8 mouse cellular contexts compared by ENCODE assay signal in the genomic region with DNA sequence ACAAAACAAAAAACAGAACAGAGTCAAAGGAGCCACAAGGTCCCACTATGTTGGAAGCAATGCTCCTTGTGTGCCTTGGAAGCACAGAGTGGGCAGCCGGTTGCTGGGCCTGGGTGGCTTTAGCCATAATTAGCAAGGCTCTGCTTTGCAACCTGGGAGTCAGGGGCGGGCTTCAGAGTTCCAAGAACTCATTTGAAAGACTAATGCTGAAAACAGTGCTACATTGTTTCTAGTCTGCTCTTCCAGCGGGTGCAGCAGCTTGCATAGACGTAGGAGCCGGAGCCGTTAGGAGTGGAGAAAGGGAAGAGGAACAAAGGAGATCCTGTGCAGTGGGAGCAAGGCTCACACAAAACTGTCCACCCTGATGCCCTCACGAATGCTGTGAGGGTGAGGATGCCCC. TPM values are rescaled to one million over a fixed set of nuclear protein-coding genes. Genes with fewer than 3 reads are reported as not detected.
A peak's percentile ranks its signal among the peaks of the same experiment; 100 is the strongest.
DNase-seq lines count a peak whose midpoint lies in the region; ATAC-seq and TF ChIP-seq lines count a peak whose summit lies in the region.

No protein-coding gene starts in this region.

- H3K9me3 ChIP-seq in heart, embryonic 14.5 days (ENCODE audit: control insufficient read depth, low read length) = peaks cover 4% of the 10 kb centered on the region; the same call in 1 of the 2 replicates
- no peaks in the 10 kb centered on the region for H3K9me3 ChIP-seq in ES-E14 (ENCODE audit: control insufficient read depth, insufficient read depth, low read depth, low read length)
- H3K9me3 ChIP-seq in forebrain, embryonic 13.5 days (replicated peaks) = no peaks in the 10 kb centered on the region
- H3K9me3 ChIP-seq in midbrain, embryonic 12.5 days = no peaks in the 10 kb centered on the region

- no peak for DNase-seq in heart, postnatal 10 days
- DNase-seq in ES-E14 (ENCODE audit: low read depth, low spot score) = no peak
- no peak for DNase-seq in adrenal gland, adult 18-20 months (ENCODE audit: low spot score in 2 of 2)
- DNase-seq in spleen, postnatal 4 days (ENCODE audit: low spot score in 2 of 2) = no peak
- DNase-seq in gastrocnemius, adult 18-20 months (ENCODE audit: low spot score) = no peak

- no peak overlapping the region for H3K9ac ChIP-seq in heart, embryonic 14.5 days (ENCODE audit: low read length)
- H3K9ac ChIP-seq in ES-E14 (ENCODE audit: insufficient read depth, low read depth, low read length, poor library complexity, severe bottlenecking) = peak overlapping the region; percentile 21; the same call in 1 of the 2 replicates
- no peak overlapping the region for H3K9ac ChIP-seq in forebrain, embryonic 13.5 days
- no peak overlapping the region for H3K9ac ChIP-seq in midbrain, embryonic 12.5 days (replicated peaks)

- peaks cover 17% of the 10 kb centered on the region in 2 experiments for H3K4me1 ChIP-seq in heart, embryonic 14.5 days (ENCODE audit: control insufficient read depth in 2 of 2, insufficient read depth in 2 of 2, low read length in 2 of 2)
- H3K4me1 ChIP-seq in ES-E14 (ENCODE audit: control insufficient read depth in 2 of 2, insufficient read depth in 2 of 2, low read length in 2 of 2, poor library complexity in 1 of 2) = peaks cover 7 to 18% of the 10 kb centered on the region in 2 experiments
- H3K4me1 ChIP-seq in forebrain, embryonic 13.5 days = peaks cover 13% of the 10 kb centered on the region
- peaks cover 13% of the 10 kb centered on the region; the same call in 1 of the 2 replicates for H3K4me1 ChIP-seq in midbrain, embryonic 12.5 days

- in situ Hi-C loops in ES-E14 (cut with MboI; ENCODE audit: low sequenced_read_pairs in 2 of 2, unreplicated experiment in 2 of 2) = no loop called here

- H3K27ac ChIP-seq in heart, embryonic 14.5 days (replicated peaks in 1 of 2; ENCODE audit: control insufficient read depth in 1 of 2, insufficient read depth in 1 of 2, low read depth in 2 of 2, low read length in 2 of 2) = peak overlapping the region; percentile 74 to 80; a peak in 3 of 4 replicates
- H3K27ac ChIP-seq in ES-E14 (ENCODE audit: insufficient read depth, low read depth, low read length, poor library complexity, severe bottlenecking) = no peak overlapping the region; the same call in 1 of the 2 replicates
- no peak overlapping the region for H3K27ac ChIP-seq in forebrain, embryonic 13.5 days
- no peak overlapping the region for H3K27ac ChIP-seq in midbrain, embryonic 12.5 days (replicated peaks)

- H3K36me3 ChIP-seq in heart, embryonic 14.5 days (ENCODE audit: control insufficient read depth, insufficient read depth, low read length) = no peaks in the 10 kb centered on the region
- H3K36me3 ChIP-seq in ES-E14 (ENCODE audit: control insufficient read depth, insufficient read depth, low read length, poor library complexity, severe bottlenecking) = no peaks in the 10 kb centered on the region
- no peaks in the 10 kb centered on the region for H3K36me3 ChIP-seq in forebrain, embryonic 13.5 days (ENCODE audit: poor library complexity, severe bottlenecking)
- no peaks in the 10 kb centered on the region for H3K36me3 ChIP-seq in midbrain, embryonic 12.5 days

- H3K4me3 ChIP-seq in heart, embryonic 14.5 days (ENCODE audit: control insufficient read depth in 1 of 2, insufficient read depth in 1 of 2, low read depth in 1 of 2, low read length in 2 of 2) = no peak overlapping the region
- peak overlapping the region in 1 of 2 experiments; percentile 45; a peak in 1 of 4 replicates for H3K4me3 ChIP-seq in ES-E14 (ENCODE audit: insufficient read depth in 1 of 2, low read depth in 1 of 2, low read length in 2 of 2, poor library complexity in 1 of 2, severe bottlenecking in 1 of 2)
- no peak overlapping the region for H3K4me3 ChIP-seq in forebrain, embryonic 13.5 days
- H3K4me3 ChIP-seq in midbrain, embryonic 12.5 days = no peak overlapping the region

- WGBS in heart, embryonic 14.5 days = 65% methylated on average over 7 of the region's 7 CpGs
- WGBS in forebrain, embryonic 13.5 days = 6% methylated on average over 7 of the region's 7 CpGs
- 24% methylated on average over 7 of the region's 7 CpGs for WGBS in midbrain, embryonic 12.5 days

- H3K27me3 ChIP-seq in heart, embryonic 14.5 days (ENCODE audit: control insufficient read depth, insufficient read depth, low read length) = no peaks in the 10 kb centered on the region
- H3K27me3 ChIP-seq in forebrain, embryonic 13.5 days = no peaks in the 10 kb centered on the region
- no peaks in the 10 kb centered on the region for H3K27me3 ChIP-seq in midbrain, embryonic 12.5 days

- H3K4me2 ChIP-seq in heart, embryonic 14.5 days (ENCODE audit: low read length) = peak overlapping the region; percentile 45
- H3K4me2 ChIP-seq in forebrain, embryonic 13.5 days = no peak overlapping the region
- no peak overlapping the region for H3K4me2 ChIP-seq in midbrain, embryonic 12.5 days (replicated peaks)

- intact Hi-C loops in heart, postnatal 10 days (cut with DNase I) = no loop called here

- ATAC-seq in heart, embryonic 14.5 days (ENCODE audit: insufficient number of reproducible peaks, insufficient read depth, low FRiP score, low read depth) = no peak
- ATAC-seq in forebrain, embryonic 13.5 days = peak; percentile 16; the same call in 1 of the 2 replicates
- peak; percentile 62; the same call in 1 of the 2 replicates for ATAC-seq in midbrain, embryonic 12.5 days (ENCODE audit: low FRiP score, low read depth)

TF ChIP-seq in ES-E14, 5 proteins besides CTCF, POLR2A, EP300 and RAD21:
- TF ChIP-seq ZNF384 (IDR thresholded peaks at IDR 0.05; ENCODE audit: low read depth, low read length) (no peak), MAFK (IDR thresholded peaks at IDR 0.05; ENCODE audit: insufficient read depth, low read depth, low read length) (no peak), HCFC1 (IDR thresholded peaks at IDR 0.05; ENCODE audit: borderline replicate concordance, insufficient read depth, low read length) (no peak), ZC3H11A (IDR thresholded peaks at IDR 0.05; ENCODE audit: borderline replicate concordance, low read depth, low read length) (no peak), CHD2 (IDR thresholded peaks at IDR 0.05; ENCODE audit: low read depth, low read length) (no peak)
TF ChIP-seq in ES-E14: peak in this region for 0.

RNA-seq across cellular contexts. Expression of a gene that starts 19.0 kb away (rescaled TPM):
- 1.1 and 1.3 TPM in 2 replicates for polyA plus RNA-seq in heart, embryonic 14.5 days (2014; fragmentation: Nextera tagmentation; extraction: Ambion mirVana)
- total RNA-seq in heart, postnatal 10 days (2021) = under 1 TPM; 0.12 TPM
- total RNA-seq in ES-E14 (2012; rRNA removed) = 1.5 and 1.7 TPM in 2 replicates
- polyA plus RNA-seq in forebrain, embryonic 13.5 days (2015; fragmentation: Nextera tagmentation; extraction: Ambion mirVana) = 0.50 and 0.94 TPM in 2 replicates
- 0.26 and 0.38 TPM in 2 replicates for polyA plus RNA-seq in midbrain, embryonic 12.5 days (2016; fragmentation: Nextera tagmentation; extraction: Ambion mirVana)
- under 1 TPM; 0.33 to 0.51 TPM for total RNA-seq in adrenal gland, adult 18-20 months (2021)
- total RNA-seq in gastrocnemius, adult 18-20 months (2021) = under 1 TPM; 0.14 to 0.17 TPM

RNA-seq across cellular contexts. Expression of a gene that starts 37.0 kb away (rescaled TPM):
- 0.32 and 0.93 TPM in 2 replicates for polyA plus RNA-seq in heart, embryonic 14.5 days (2014; fragmentation: Nextera tagmentation; extraction: Ambion mirVana)
- total RNA-seq in heart, postnatal 10 days (2021) = 1 to 10 TPM in 1 of 2 experiments, under 1 TPM in 1; 0.74 to 1.3 TPM
- total RNA-seq in ES-E14 (2012; rRNA removed) = 0.13 TPM in 1 of 2 replicates, not detected in the other
- polyA plus RNA-seq in forebrain, embryonic 13.5 days (2015; fragmentation: Nextera tagmentation; extraction: Ambion mirVana) = not detected in 2 replicates
- polyA plus RNA-seq in midbrain, embryonic 12.5 days (2016; fragmentation: Nextera tagmentation; extraction: Ambion mirVana) = 0.10 and 0.18 TPM in 2 replicates
- 1 to 10 TPM; 2.4 to 2.5 TPM for total RNA-seq in adrenal gland, adult 18-20 months (2021)
- total RNA-seq in gastrocnemius, adult 18-20 months (2021) = 1 to 10 TPM in 1 of 2 experiments, under 1 TPM in 1; 0.18 to 1.0 TPM

Comparison
In these comparisons a context has a peak if more than half of its experiments do, and no peak if none do; other contexts are left out.
1. H3K27ac ChIP-seq: peak in heart, embryonic 14.5 days (2 of 2); none in ES-E14 (single experiment), forebrain, embryonic 13.5 days (single experiment) and midbrain, embryonic 12.5 days (single experiment).